Mouse (Mus musculus) limb, embryonic 14.5 days (tissue): ENCODE measurements at regions not wholly inside any gene's neighbourhood (a gene's known extent, or its start where the extent isn't known, plus 50 kb on each side); places are given as distances from the start of the nearest gene placed in this dataset.

Experiments
- ATAC-seq: fragments of 200-750 bp; cut with Nextera tagmentation; 2 replicates; pipeline ENCODE4 v1.8.0; 2017; ENCODE audit warnings: low read depth, moderate number of reproducible peaks, moderate TSS enrichment; ENCODE audit not compliant: low FRiP score
- DNase-seq: peaks from one replicate; pipeline ENCODE4 v3.0.0-alpha.2; 2015; ENCODE audit warnings: low spot score
- H3K27ac ChIP-seq: fragments of 300-500 bp; sonication (generic); replicated peaks from 2 replicates; pipeline ENCODE4 v1.5.1; 2014; ENCODE audit warnings: low read depth, mild to moderate bottlenecking, low read length, moderate library complexity, mixed read lengths
- H3K27me3 ChIP-seq: fragments of 300-500 bp; sonication (generic); 2 replicates; pipeline ENCODE4 v1.6.1; 2014; ENCODE audit warnings: low read length, mixed read lengths; ENCODE audit not compliant: control insufficient read depth, insufficient read depth
- H3K36me3 ChIP-seq: fragments of 300-500 bp; sonication (generic); 2 replicates; pipeline ENCODE4 v1.6.1; 2014; ENCODE audit warnings: mild to moderate bottlenecking, low read length, moderate library complexity, mixed read lengths; ENCODE audit not compliant: control insufficient read depth, insufficient read depth
- H3K4me1 ChIP-seq: fragments of 300-500 bp; sonication (generic); 2 replicates; pipeline ENCODE4 v1.6.1; 2014; ENCODE audit warnings: antibody characterized with exemption, low read length, mixed read lengths; ENCODE audit not compliant: control insufficient read depth, insufficient read depth
- H3K4me2 ChIP-seq: fragments of 300-500 bp; sonication (generic); replicated peaks from 2 replicates; pipeline ENCODE4 v1.6.1; 2014; ENCODE audit warnings: low read depth, mild to moderate bottlenecking, low read length, moderate library complexity; ENCODE audit not compliant: severe bottlenecking
- H3K4me3 ChIP-seq: fragments of 300-500 bp; sonication (generic); replicated peaks from 2 replicates; pipeline ENCODE4 v1.5.1; 2014; ENCODE audit warnings: low read length
- H3K9ac ChIP-seq: fragments of 300-500 bp; sonication (generic); 2 replicates; pipeline ENCODE4 v1.6.1; 2014; ENCODE audit warnings: mild to moderate bottlenecking, low read depth, low read length, moderate library complexity; ENCODE audit not compliant: severe bottlenecking
- H3K9me3 ChIP-seq: fragments of 300-500 bp; sonication (generic); 2 replicates; pipeline ENCODE4 v1.6.1; 2016; ENCODE audit warnings: low read length; ENCODE audit not compliant: control insufficient read depth
- POLR2A ChIP-seq: fragments of 200-500 bp; IDR thresholded peaks from 2 replicates; pipeline ENCODE4 v1.8.0; 2012; ENCODE audit warnings: inconsistent platforms, mild to moderate bottlenecking, moderate library complexity, borderline replicate concordance; ENCODE audit not compliant: insufficient read depth, insufficient read length; ENCODE audit errors: extremely low read depth
- WGBS: fragments of 180-500 bp; shearing (Covaris S2); extraction: QIAGEN DNeasy Blood & Tissue Kit; methylation state at CpG from one replicate; pipeline ENCODE4 v1.1.7; 2014; 5-methylcytosine and 5-hydroxymethylcytosine counted together

GRCm38 (mm10) chr11:23149556-23150244, 106.1 kb upstream of the Xpo1 start:
- H3K36me3 ChIP-seq: no peaks in the 10 kb centered on the region
- no peak overlapping the region for H3K4me3 ChIP-seq
- WGBS: 70% methylated on average over 5 of the region's 5 CpGs
- DNase-seq: peak; percentile 76
- no peak for TF ChIP-seq POLR2A
- H3K4me2 ChIP-seq: no peak overlapping the region
- no peak for ATAC-seq
- H3K27ac ChIP-seq: no peak overlapping the region
- H3K4me1 ChIP-seq: no peaks in the 10 kb centered on the region
- no peak overlapping the region for H3K9ac ChIP-seq
- no peaks in the 10 kb centered on the region for H3K27me3 ChIP-seq
- no peaks in the 10 kb centered on the region for H3K9me3 ChIP-seq

- WGBS: 64% methylated on average over 1 of the region's 1 CpGs
Measured at GRCm38 (mm10) chr11:23154851-23155250, 101.0 kb upstream of the Xpo1 start.

DNA sequence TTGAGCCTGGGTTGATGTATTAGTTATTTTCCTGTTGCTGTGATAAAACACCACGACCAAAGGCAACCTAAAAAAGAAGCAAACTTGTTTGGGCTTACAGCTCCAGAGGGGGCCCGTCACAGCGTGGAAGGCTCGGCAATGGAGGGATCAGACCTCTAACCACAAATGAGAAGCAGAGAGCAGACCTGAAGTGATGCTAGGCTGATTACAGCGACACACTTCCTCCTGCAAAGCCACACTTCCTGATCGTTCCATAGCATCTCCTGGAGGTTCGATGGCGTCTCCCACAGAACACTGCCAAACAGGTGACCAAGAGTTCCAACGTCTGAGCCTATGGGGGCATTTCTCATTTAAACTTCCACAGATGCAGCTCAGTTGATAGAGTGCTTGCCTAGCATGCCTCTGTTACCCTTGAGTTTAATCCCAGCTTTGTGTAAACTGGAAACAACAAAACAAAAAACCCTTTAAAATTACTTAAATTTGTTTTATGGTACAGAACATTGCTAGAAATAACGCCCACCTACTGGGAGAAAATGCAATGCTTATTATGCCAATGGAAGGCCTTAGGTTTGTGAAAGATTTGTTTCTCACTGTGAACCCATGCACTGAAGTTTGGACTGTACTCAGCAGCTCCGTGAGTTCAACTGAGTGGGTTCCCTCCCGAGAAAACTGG, 87.2 kb upstream of the Xpo1 start:
- Histone ChIP-seq H3K4me1 (no peaks in the 10 kb centered on the region), H3K9me3 (no peaks in the 10 kb centered on the region), H3K4me2 (no peak overlapping the region), H3K4me3 (no peak overlapping the region), H3K27me3 (no peaks in the 10 kb centered on the region), H3K27ac (no peak overlapping the region), H3K9ac (no peak overlapping the region), H3K36me3 (no peaks in the 10 kb centered on the region)
- WGBS: 76% methylated on average over 12 of the region's 12 CpGs
- DNase-seq (no peak), ATAC-seq (no peak)
- no peak for TF ChIP-seq POLR2A

More at GRCm38 (mm10) chr11:23154851-23155250, 101.0 kb upstream of the Xpo1 start:
- H3K27ac ChIP-seq: no peak overlapping the region
- no peak for ATAC-seq
- no peaks in the 10 kb centered on the region for H3K9me3 ChIP-seq
- no peak overlapping the region for H3K4me2 ChIP-seq
- H3K4me3 ChIP-seq: no peak overlapping the region
- H3K27me3 ChIP-seq: no peaks in the 10 kb centered on the region
- no peaks in the 10 kb centered on the region for H3K4me1 ChIP-seq
- H3K36me3 ChIP-seq: no peaks in the 10 kb centered on the region
- no peak overlapping the region for H3K9ac ChIP-seq
- DNase-seq: no peak
- no peak for TF ChIP-seq POLR2A

- Histone ChIP-seq H3K4me3 (no peak overlapping the region), H3K9ac (no peak overlapping the region), H3K4me2 (no peak overlapping the region), H3K9me3 (no peaks in the 10 kb centered on the region), H3K27me3 (no peaks in the 10 kb centered on the region), H3K4me1 (no peaks in the 10 kb centered on the region), H3K36me3 (no peaks in the 10 kb centered on the region), H3K27ac (no peak overlapping the region)
- 72% methylated on average over 3 of the region's 3 CpGs for WGBS
- DNase-seq: no peak
- ATAC-seq: no peak
- TF ChIP-seq POLR2A: no peak
Measured at GRCm38 (mm10) chr11:23169742-23170428, 86.0 kb upstream of the Xpo1 start.

GRCm38 (mm10) chr11:23170813-23171212, 85.0 kb upstream of the Xpo1 start:
- Histone ChIP-seq H3K27ac (no peak overlapping the region), H3K36me3 (no peaks in the 10 kb centered on the region), H3K9me3 (no peaks in the 10 kb centered on the region), H3K9ac (no peak overlapping the region), H3K4me1 (no peaks in the 10 kb centered on the region), H3K27me3 (no peaks in the 10 kb centered on the region), H3K4me2 (no peak overlapping the region), H3K4me3 (no peak overlapping the region)
- ATAC-seq: no peak
- DNase-seq: no peak
- WGBS: 63% methylated on average over 2 of the region's 2 CpGs
- TF ChIP-seq POLR2A: no peak
